Mouse (Mus musculus): ENCODE measurements around the gene Sema6c.
"Not testable (repeated sequence)": the region's sequence is repeated elsewhere in the genome, so short reads cannot be mapped to it uniquely, and the experiment has no call there.

DNA sequence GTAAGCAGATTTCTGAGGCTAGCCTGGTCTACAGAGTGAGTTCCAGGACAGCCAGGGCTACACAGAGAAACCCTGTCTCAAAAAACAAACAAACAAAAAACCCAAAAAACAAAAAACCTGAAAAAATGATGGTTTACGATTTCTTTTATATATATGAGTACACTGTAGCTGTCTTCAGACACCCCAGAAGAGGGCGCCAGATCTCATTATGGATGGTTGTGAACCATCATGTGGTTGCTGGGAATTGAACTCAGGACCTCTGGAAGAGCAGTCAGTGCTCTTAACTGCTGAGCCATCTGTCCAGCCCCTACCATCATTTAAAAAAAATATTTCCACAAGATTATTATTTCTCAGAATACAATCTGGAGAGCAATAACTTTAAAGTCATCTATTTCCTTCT is 27.9 kb upstream of the Sema6c start:
- TF ChIP-seq CTCF (IDR thresholded peaks at IDR 0.05; ENCODE audit: low read depth, low read length); POLR2A (IDR thresholded peaks at IDR 0.05; ENCODE audit: extremely low read depth, insufficient read depth, low read length): not testable (repeated sequence)

Data from liver, adult 2 months (tissue).